In the genomic region with DNA sequence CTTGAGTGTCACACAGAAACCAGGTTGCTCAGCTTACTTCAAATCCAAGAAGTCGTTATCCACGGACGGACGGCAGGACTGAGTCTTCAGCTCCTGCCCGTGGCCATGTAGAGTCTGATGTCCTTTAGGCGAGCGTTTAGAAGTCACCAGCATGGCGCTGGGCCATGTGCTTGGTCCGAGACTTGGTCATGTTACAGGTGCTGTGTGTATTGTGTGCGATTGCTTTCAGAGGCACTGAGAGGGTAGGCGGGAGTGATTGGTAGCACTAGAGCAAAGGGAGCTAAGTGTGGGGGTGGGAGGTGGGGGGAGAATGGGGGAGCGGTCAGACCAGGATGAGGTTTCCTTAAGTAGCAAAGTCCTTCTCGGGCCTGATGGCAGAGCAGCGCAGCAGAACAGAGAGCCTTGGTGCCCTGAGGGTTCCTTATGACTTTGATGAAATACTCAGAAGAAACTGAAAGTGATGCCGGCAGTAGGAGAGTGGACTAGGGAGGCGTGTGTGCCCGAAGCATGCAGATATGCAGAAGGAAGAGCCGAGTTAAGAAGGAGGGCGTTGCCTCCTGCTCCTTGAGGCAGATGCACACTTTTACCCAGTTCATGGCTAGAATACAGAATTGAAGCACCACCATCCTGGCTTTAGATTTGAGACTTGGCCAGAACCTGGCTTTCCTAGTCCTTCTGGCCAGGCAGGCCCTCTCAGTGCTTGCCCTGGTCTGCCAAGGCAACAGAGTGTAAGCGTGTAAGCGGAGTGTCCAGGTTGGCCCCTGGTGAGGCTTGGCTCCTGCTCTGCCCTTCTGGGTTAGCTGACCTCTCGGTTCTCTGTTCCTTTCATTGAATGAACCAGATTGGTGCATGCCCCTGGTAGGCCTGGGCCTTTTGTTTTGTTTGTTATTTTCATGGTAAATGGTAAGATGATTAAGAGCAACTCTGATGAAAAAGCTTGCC, we compare ENCODE assay signal across 7 mouse cellular contexts. TPM values are rescaled to one million over a fixed set of nuclear protein-coding genes. Genes with fewer than 3 reads are reported as not detected.
DNase-seq lines count a peak whose midpoint lies in the region; ATAC-seq and TF ChIP-seq lines count a peak whose summit lies in the region.

No protein-coding gene starts in this region.

- H3K9ac ChIP-seq in lung, embryonic 14.5 days, result no peak overlapping the region

- no peak for DNase-seq in lung, embryonic 14.5 days
- no peak for DNase-seq in lung, postnatal 4 days
- no peak for DNase-seq in urinary bladder, postnatal 14 days (ENCODE audit: low spot score)
- DNase-seq in urinary bladder, adult 18-20 months (ENCODE audit: low spot score in 2 of 2), result no peak

- H3K4me3 ChIP-seq in lung, embryonic 14.5 days (ENCODE audit: low read depth, low read length), result no peak overlapping the region
- peak overlapping the region; percentile 19; the same call in 1 of the 2 replicates for H3K4me3 ChIP-seq in brown adipose tissue, adult 24 weeks (ENCODE audit: insufficient read depth, low read depth, low read length)
- H3K4me3 ChIP-seq in megakaryocyte, embryonic 14.5 days (replicated peaks), result peak overlapping the region; percentile 90

- TF ChIP-seq CTCF in lung, embryonic 14.5 days (IDR thresholded peaks at IDR 0.05; ENCODE audit: low read depth), result no peak

- H3K4me2 ChIP-seq in lung, embryonic 14.5 days, result peak overlapping the region; percentile 26

- H3K9me3 ChIP-seq in lung, embryonic 14.5 days (ENCODE audit: low read depth, low read length), result no peaks in the 10 kb centered on the region
- no peaks in the 10 kb centered on the region for H3K9me3 ChIP-seq in megakaryocyte, embryonic 14.5 days

- no peaks in the 10 kb centered on the region for H3K4me1 ChIP-seq in lung, embryonic 14.5 days (ENCODE audit: insufficient read depth)
- peaks cover 57% of the 10 kb centered on the region for H3K4me1 ChIP-seq in brown adipose tissue, adult 24 weeks (ENCODE audit: control insufficient read depth, insufficient read depth, insufficient read length, low read length)
- peaks cover 100% of the 10 kb centered on the region for H3K4me1 ChIP-seq in megakaryocyte, embryonic 14.5 days

- H3K27me3 ChIP-seq in lung, embryonic 14.5 days (ENCODE audit: insufficient read depth, low read length), result no peaks in the 10 kb centered on the region
- H3K27me3 ChIP-seq in megakaryocyte, embryonic 14.5 days (replicated peaks), result no peaks in the 10 kb centered on the region

- H3K36me3 ChIP-seq in lung, embryonic 14.5 days (ENCODE audit: insufficient read depth), result no peaks in the 10 kb centered on the region
- H3K36me3 ChIP-seq in megakaryocyte, embryonic 14.5 days (replicated peaks; ENCODE audit: low read length), result peaks cover 40% of the 10 kb centered on the region

- no peak; the same call in 1 of the 2 replicates for ATAC-seq in lung, embryonic 14.5 days (ENCODE audit: insufficient read depth)
- ATAC-seq in hematopoietic stem cell, adult 5-6 weeks (replicated peaks in 1 of 2; ENCODE audit: insufficient read depth in 1 of 2, low FRiP score in 2 of 2, low TSS enrichment in 1 of 2, low read depth in 1 of 2, poor library complexity in 2 of 2, severe bottlenecking in 2 of 2), result peak; percentile 55 to 58

- peak overlapping the region; percentile 63; the same call in 1 of the 2 replicates for H3K27ac ChIP-seq in lung, embryonic 14.5 days (ENCODE audit: low read depth)
- H3K27ac ChIP-seq in brown adipose tissue, adult 24 weeks (replicated peaks; ENCODE audit: low read depth, low read length), result peak overlapping the region; percentile 95

- WGBS in lung, embryonic 14.5 days, result 81% methylated on average over 22 of the region's 22 CpGs

RNA-seq across cellular contexts. Expression of gene Ppp2r5c, which starts 51.6 kb away (rescaled TPM):
- 180 and 188 TPM in 2 replicates for polyA plus RNA-seq in lung, embryonic 14.5 days (2014; fragmentation: Nextera tagmentation; extraction: Ambion mirVana)
- polyA plus RNA-seq in brown adipose tissue, adult 24 weeks (2012; ENCODE audit: insufficient read depth, insufficient read length, missing spikeins), result 44.0 and 64.3 TPM in 2 replicates
- 222 and 248 TPM in 2 replicates for total RNA-seq in hematopoietic stem cell, adult 5-6 weeks (2017)
- polyA plus RNA-seq in megakaryocyte, embryonic 14.5 days (2012; ENCODE audit: insufficient read depth, low replicate concordance), result 5.1 and 24.4 TPM in 2 replicates
